Mouse (Mus musculus) hindbrain, embryonic 10.5 days (tissue): ENCODE data around the gene Soat2. TPM values are rescaled to one million over a fixed set of nuclear protein-coding genes. Genes with fewer than 3 reads are reported as not detected.
A peak's percentile ranks its signal among the peaks of the same experiment; 100 is the strongest.

Experiments used
- DNase-seq: peaks from one replicate; pipeline ENCODE4 v3.0.0-alpha.2; 2017; ENCODE audit warnings: low spot score
- H3K27ac ChIP-seq: fragments of 300-500 bp; sonication (generic); 2 replicates; pipeline ENCODE4 v1.5.1; 2016; ENCODE audit warnings: mild to moderate bottlenecking, moderate library complexity
- H3K27me3 ChIP-seq: fragments of 300-500 bp; sonication (generic); 2 replicates; pipeline ENCODE4 v1.6.1; 2016; ENCODE audit warnings: mild to moderate bottlenecking; ENCODE audit not compliant: poor library complexity, insufficient read depth, severe bottlenecking
- H3K36me3 ChIP-seq: fragments of 300-500 bp; sonication (generic); 2 replicates; pipeline ENCODE4 v1.6.1; 2016; ENCODE audit warnings: mild to moderate bottlenecking, moderate library complexity
- H3K4me1 ChIP-seq: fragments of 300-500 bp; sonication (generic); replicated peaks from 2 replicates; pipeline ENCODE4 v1.6.1; 2016; ENCODE audit warnings: mild to moderate bottlenecking
- H3K4me3 ChIP-seq: fragments of 300-500 bp; sonication (generic); 2 replicates; pipeline ENCODE4 v1.5.1; 2016; ENCODE audit warnings: mild to moderate bottlenecking, moderate library complexity
- H3K9me3 ChIP-seq: fragments of 300-500 bp; sonication (generic); 2 replicates; pipeline ENCODE4 v1.6.1; 2016; ENCODE audit warnings: mild to moderate bottlenecking, moderate library complexity
- WGBS: fragments of 180-500 bp; shearing (Covaris S2); methylation state at CpG from one replicate; pipeline ENCODE4 v1.1.7; 2016; 5-methylcytosine and 5-hydroxymethylcytosine counted together
- polyA plus RNA-seq: library from polyadenylated mRNA; unstranded; fragments of >200 nt; fragmentation: Nextera tagmentation; extraction: Ambion mirVana; gene quantifications from 2 replicates; pipeline ENCODE4 v1.2.1, GENCODE M21; 2016

Gene Soat2
- polyA plus RNA-seq, 1 experiment from 2014 or later: 0.38 TPM

DNA sequence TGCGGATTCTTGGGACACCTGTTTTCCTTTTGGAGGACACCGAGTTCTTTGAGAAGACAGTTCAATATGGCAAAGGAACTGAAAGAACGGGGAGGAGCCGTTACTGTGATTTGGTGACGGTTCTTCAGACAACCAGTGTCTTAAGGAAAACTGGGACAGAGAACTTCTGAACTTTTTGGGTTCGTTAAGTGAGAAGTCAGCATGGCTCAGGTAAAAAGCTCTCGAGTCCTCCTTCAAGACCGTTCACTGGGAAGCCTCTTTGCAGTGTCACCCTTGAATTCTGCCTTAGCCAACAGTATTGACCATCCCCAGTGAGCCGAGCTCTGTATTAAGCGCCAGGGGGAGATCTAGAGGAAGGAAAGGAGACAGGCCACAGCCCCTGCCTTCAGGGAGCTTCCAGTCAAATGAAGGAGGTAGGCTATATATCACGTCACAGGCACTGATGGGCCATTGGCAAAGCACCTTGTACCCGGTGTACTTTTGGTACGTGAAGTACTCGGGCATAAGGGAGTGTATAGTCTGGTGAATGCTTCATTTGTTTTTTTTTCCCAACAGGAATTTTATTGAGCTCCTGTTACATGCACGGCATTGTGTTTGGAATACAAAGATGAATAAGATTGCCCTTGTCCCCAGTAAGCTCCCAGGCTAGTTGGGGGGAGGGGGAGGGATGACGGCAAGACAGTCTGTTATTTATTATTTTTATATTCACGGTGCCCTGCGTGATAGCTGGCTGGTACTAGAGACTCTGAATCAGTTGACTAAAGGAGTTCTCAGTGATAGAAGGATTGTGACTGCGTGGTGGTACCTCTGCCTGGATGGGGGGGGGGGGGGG, 54.6 kb downstream of the Soat2 start, which contains the start of gene Csad:
Csad (minus strand) TSS at position 51 of the 832 bp plus-strand sequence.
- peak within 1 kb of the TSS; percentile 86 for H3K4me3 ChIP-seq
- no peaks in the 10 kb centered on the region for H3K9me3 ChIP-seq
- peaks cover 57% of the 10 kb centered on the region for H3K36me3 ChIP-seq
- no peaks in the 10 kb centered on the region for H3K27me3 ChIP-seq
- no peak for DNase-seq
- peaks cover 28% of the 10 kb centered on the region for H3K4me1 ChIP-seq
- 72% methylated on average over 19 of the region's 19 CpGs for WGBS
- H3K27ac ChIP-seq: peak within 1 kb of the TSS; percentile 99

DNA sequence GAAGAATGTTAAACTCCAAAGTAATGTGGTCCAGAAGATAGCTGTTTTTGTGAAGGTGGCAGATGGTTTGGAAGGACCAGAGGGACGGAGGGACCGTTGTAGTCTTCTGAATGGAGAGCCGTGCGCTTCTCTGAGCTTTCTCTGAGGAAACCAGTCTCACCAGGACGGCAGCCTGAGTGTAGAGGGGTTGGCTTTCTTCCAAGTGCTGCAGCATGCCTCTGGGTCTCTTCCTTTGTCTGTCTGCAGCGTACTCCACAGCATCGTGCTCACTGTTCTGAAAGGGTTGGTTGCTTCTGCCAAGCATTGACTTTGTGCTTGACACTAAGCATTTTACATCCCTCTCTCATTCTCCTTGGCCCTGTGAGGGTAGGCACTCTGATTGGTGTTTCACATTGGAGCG, 55.5 kb downstream of the Soat2 start:
- Histone ChIP-seq H3K27ac (peak overlapping the region; percentile 57; the same call in 1 of the 2 replicates), H3K4me1 (peaks cover 28% of the 10 kb centered on the region), H3K4me3 (peak overlapping the region; percentile 86), H3K27me3 (no peaks in the 10 kb centered on the region), H3K9me3 (no peaks in the 10 kb centered on the region), H3K36me3 (peaks cover 60% of the 10 kb centered on the region)
- DNase-seq: no peak
- WGBS: 83% methylated on average over 8 of the region's 8 CpGs

DNA sequence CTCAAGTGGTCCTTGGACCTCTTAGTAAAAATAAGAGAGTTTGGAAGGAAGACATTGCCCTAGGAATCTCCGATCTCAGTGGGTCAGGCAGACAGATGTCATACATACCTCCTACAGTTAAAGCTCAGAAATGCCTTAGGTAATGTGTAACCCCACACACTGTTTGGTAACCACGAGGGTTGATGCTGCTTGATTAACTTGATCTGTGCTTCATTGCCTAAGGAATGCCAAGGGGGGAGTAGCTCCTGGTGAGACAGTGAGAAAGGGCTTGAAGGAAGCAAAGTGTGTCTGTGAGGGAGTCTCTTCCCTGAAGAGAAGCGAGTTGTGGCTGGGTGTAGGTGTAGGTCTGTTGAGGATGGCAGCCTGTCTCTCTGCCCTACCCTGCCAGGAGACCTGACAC, 57.0 kb downstream of the Soat2 start:
- 90% methylated on average over 3 of the region's 3 CpGs for WGBS
- H3K27ac ChIP-seq: no peak overlapping the region
- no peak for DNase-seq
- H3K4me1 ChIP-seq: peaks cover 26% of the 10 kb centered on the region
- H3K9me3 ChIP-seq: no peaks in the 10 kb centered on the region
- no peak overlapping the region for H3K4me3 ChIP-seq
- peaks cover 74% of the 10 kb centered on the region for H3K36me3 ChIP-seq
- no peaks in the 10 kb centered on the region for H3K27me3 ChIP-seq

GRCm38 (mm10) chr15:102208092-102208561, 57.8 kb downstream of the Soat2 start:
- 93% methylated on average over 9 of the region's 9 CpGs for WGBS
- H3K36me3 ChIP-seq: peaks cover 82% of the 10 kb centered on the region

DNA sequence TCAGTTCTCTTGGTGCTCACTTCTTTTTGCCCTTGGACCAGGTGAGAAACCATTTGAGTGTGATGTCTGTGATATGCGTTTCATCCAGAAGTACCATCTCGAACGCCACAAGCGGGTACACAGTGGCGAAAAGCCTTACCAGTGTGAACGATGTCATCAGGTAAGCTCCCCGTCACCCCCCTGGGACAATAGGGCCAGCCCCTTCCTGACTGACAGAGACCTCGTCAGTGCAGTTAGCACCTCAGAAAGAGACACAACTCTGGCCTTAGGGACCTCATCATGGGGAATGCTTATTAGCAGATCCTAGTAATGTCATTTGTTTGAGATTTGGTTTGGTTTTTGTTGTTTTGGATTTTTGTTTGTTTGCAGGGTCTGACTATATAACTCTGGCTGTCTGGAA, 58.8 kb downstream of the Soat2 start:
- peaks cover 20% of the 10 kb centered on the region for H3K4me1 ChIP-seq
- 92% methylated on average over 8 of the region's 8 CpGs for WGBS
- H3K36me3 ChIP-seq: peaks cover 92% of the 10 kb centered on the region
- DNase-seq: no peak
- no peak overlapping the region for H3K4me3 ChIP-seq
- H3K27ac ChIP-seq: no peak overlapping the region
- no peaks in the 10 kb centered on the region for H3K27me3 ChIP-seq
- no peaks in the 10 kb centered on the region for H3K9me3 ChIP-seq

More at GRCm38 (mm10) chr15:102208092-102208561, 57.8 kb downstream of the Soat2 start:
- DNase-seq: no peak
- Histone ChIP-seq H3K27ac (no peak overlapping the region), H3K27me3 (no peaks in the 10 kb centered on the region), H3K9me3 (no peaks in the 10 kb centered on the region), H3K4me3 (no peak overlapping the region), H3K4me1 (peaks cover 21% of the 10 kb centered on the region)

DNA sequence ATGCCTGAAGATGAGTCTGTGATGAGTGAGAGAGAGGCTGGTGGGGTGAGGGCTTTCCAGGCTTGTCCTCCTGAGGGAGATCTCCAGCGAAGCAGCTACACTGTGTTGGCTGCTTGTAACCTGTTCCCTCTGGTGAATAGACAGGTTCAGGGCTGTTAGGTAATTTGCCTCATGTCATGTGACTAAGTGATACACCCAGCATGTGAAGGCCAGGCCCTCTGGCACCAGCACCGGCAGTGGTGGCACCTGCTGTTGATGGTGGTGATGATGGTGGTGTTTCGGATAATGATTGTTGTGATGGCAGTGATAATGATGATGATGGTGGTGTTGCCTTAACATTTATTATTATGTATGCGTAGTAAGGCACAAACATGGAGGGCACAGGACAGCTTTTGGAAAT, 60.5 kb downstream of the Soat2 start:
- Histone ChIP-seq H3K27ac (no peak overlapping the region), H3K4me1 (peaks cover 3% of the 10 kb centered on the region), H3K4me3 (no peak overlapping the region), H3K36me3 (peaks cover 96% of the 10 kb centered on the region), H3K9me3 (no peaks in the 10 kb centered on the region), H3K27me3 (no peaks in the 10 kb centered on the region)
- WGBS: 95% methylated on average over 4 of the region's 4 CpGs
- DNase-seq: no peak

GRCm38 (mm10) chr15:102211895-102212294, 61.6 kb downstream of the Soat2 start:
- H3K36me3 ChIP-seq: peaks cover 97% of the 10 kb centered on the region
- no peaks in the 10 kb centered on the region; the same call in 1 of the 2 replicates for H3K4me1 ChIP-seq
- WGBS: 89% methylated on average over 6 of the region's 6 CpGs
- H3K27me3 ChIP-seq: no peaks in the 10 kb centered on the region
- no peak for DNase-seq
- no peaks in the 10 kb centered on the region for H3K9me3 ChIP-seq
- no peak overlapping the region for H3K4me3 ChIP-seq
- H3K27ac ChIP-seq: no peak overlapping the region

Other genes starting within 250 kb of the Soat2 start
- not detected in 2 replicates for gene Krt4, start 225.8 kb upstream of the Soat2 start, polyA plus RNA-seq
- gene Krt79, start 210.2 kb upstream of the Soat2 start, polyA plus RNA-seq: 0.18 TPM in 1 of 2 replicates, not detected in the other
- not detected in 2 replicates for gene Krt78, start 196.2 kb upstream of the Soat2 start, polyA plus RNA-seq
- gene Krt8, start 146.0 kb upstream of the Soat2 start, polyA plus RNA-seq: 43.1 and 55.5 TPM in 2 replicates
- gene Krt18, start 122.3 kb upstream of the Soat2 start, polyA plus RNA-seq: 38.6 and 53.5 TPM in 2 replicates
- 80.4 and 122 TPM in 2 replicates for gene Eif4b, start 76.8 kb upstream of the Soat2 start, polyA plus RNA-seq
- 11.8 and 13.8 TPM in 2 replicates for gene Tns2, start 50.1 kb upstream of the Soat2 start, polyA plus RNA-seq
- gene Spryd3, start 14.3 kb upstream of the Soat2 start, polyA plus RNA-seq: 14.6 and 17.6 TPM in 2 replicates
- 0.20 TPM in 1 of 2 replicates, not detected in the other for gene Igfbp6, start 6.2 kb upstream of the Soat2 start, polyA plus RNA-seq
- gene Zfp740, start 52.7 kb downstream of the Soat2 start, polyA plus RNA-seq: 61.8 and 67.1 TPM in 2 replicates
- gene Csad, start 54.2 kb downstream of the Soat2 start, polyA plus RNA-seq: 34.0 and 35.5 TPM in 2 replicates
- gene Itgb7, start 81.4 kb downstream of the Soat2 start, polyA plus RNA-seq: 0.31 and 0.90 TPM in 2 replicates
- gene Rarg, start 107.0 kb downstream of the Soat2 start, polyA plus RNA-seq: 22.1 and 24.5 TPM in 2 replicates
- 0.26 and 0.35 TPM in 2 replicates for gene Gm9918, start 120.0 kb downstream of the Soat2 start, polyA plus RNA-seq
- gene Mfsd5, start 128.9 kb downstream of the Soat2 start, polyA plus RNA-seq: 61.5 and 66.1 TPM in 2 replicates
- 42.6 and 52.2 TPM in 2 replicates for gene Espl1, start 145.7 kb downstream of the Soat2 start, polyA plus RNA-seq
- gene Pfdn5, start 175.6 kb downstream of the Soat2 start, polyA plus RNA-seq: 331 and 368 TPM in 2 replicates
- 119 and 120 TPM in 2 replicates for gene Myg1, start 181.2 kb downstream of the Soat2 start, polyA plus RNA-seq
- 102 and 122 TPM in 2 replicates for gene Aaas, start 200.2 kb downstream of the Soat2 start, polyA plus RNA-seq
- gene Sp7, start 216.7 kb downstream of the Soat2 start, polyA plus RNA-seq: 1.0 and 1.2 TPM in 2 replicates